Mouse (Mus musculus) lung, adult 2 months (tissue): Measurements from ENCODE around the gene Hypk. TPM values are rescaled to one million over a fixed set of nuclear protein-coding genes. Genes with fewer than 3 reads are reported as not detected.

ENCODE experiments used
- DNase-seq: peaks from one replicate; pipeline ENCODE4 v3.0.0; 2022
- H3K4me1 ChIP-seq: fragments of 200-500 bp; 2 replicates; pipeline ENCODE4 v1.6.1; 2011; ENCODE audit warnings: low read length; ENCODE audit not compliant: control insufficient read depth, insufficient read depth
- H3K4me3 ChIP-seq: fragments of 200-500 bp; replicated peaks from 2 replicates; pipeline ENCODE3; 2011; ENCODE audit warnings: low read depth, mild to moderate bottlenecking, control low read depth, low read length; ENCODE audit errors: extremely low read depth
- CTCF ChIP-seq: fragments of 200-500 bp; IDR thresholded peaks from 2 replicates; pipeline ENCODE4 v1.5.1; 2011; ENCODE audit warnings: mild to moderate bottlenecking, low read length, control low read depth; ENCODE audit not compliant: insufficient read depth
- POLR2A ChIP-seq: fragments of 200-500 bp; IDR thresholded peaks from 2 replicates; pipeline ENCODE4 v1.6.1; 2011; ENCODE audit warnings: low read depth, mild to moderate bottlenecking, control low read depth, low read length, borderline replicate concordance; ENCODE audit errors: extremely low read depth
- WGBS: fragments of 180-500 bp; shearing (Covaris S2); methylation state at CpG from one replicate; pipeline ENCODE4 v1.1.7; 2018; 5-methylcytosine and 5-hydroxymethylcytosine counted together
- polyA plus RNA-seq: library from polyadenylated mRNA; depleted of rRNA; stranded (reverse); fragments of >200 nt; gene quantifications from 2 replicates; pipeline ENCODE4 v1.2.3, GENCODE M21; 2012; rRNA removed

Gene Hypk
- polyA plus RNA-seq = 6.8 and 10.1 TPM in 2 replicates

DNA sequence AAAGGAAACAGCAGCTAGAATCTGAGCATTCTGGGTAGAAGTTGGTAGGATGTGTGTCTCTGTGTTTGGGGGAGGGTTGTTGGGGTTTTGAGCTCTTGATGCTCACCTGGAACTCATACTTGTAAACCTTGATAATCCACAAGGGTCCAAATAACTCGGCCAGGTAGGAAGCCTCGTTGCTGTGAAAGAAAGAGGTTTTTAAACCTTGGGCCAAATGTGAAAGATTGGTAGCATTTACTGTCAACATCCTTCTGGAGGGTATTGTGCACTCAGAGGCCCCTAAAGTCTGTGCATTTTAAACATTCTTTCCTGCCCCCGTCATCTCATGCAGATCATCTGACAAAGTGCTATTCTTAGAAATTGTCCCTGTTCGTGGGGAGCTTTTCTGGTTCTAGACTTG is at the start of gene Hypk:
Hypk (plus strand) TSS at position 301 of the 400 bp plus-strand sequence.
- H3K4me3 ChIP-seq = no peak within 1 kb of the TSS
- WGBS = 42% methylated on average over 4 of the region's 4 CpGs
- H3K4me1 ChIP-seq = peaks cover 3% of the 10 kb centered on the region; the same call in 1 of the 2 replicates
- TF ChIP-seq CTCF (no peak), POLR2A (no peak)
- no peak for DNase-seq

DNA sequence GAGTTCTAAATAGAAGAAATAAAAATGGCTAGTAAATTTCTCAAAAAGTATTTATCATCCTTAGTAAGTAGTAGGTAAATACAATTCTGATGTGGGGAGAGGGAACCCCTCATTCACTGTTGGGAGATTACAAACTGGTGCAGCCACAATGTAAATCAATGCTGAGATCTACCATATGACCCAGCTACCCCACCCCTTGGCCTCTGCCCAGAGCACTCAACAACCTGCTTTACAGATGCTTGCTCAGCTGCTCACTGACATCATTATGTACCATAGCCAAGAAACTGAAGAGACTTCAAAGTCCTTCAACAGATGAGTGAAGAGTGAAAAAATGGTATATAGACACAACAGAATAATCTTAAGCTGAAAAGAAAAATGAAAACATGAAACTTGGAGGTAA is 49.8 kb upstream of the Hypk start:
- no peak for TF ChIP-seq CTCF
- TF ChIP-seq POLR2A = no peak
- H3K4me1 ChIP-seq = no peaks in the 10 kb centered on the region
- no peak for DNase-seq
- no peak overlapping the region for H3K4me3 ChIP-seq

DNA sequence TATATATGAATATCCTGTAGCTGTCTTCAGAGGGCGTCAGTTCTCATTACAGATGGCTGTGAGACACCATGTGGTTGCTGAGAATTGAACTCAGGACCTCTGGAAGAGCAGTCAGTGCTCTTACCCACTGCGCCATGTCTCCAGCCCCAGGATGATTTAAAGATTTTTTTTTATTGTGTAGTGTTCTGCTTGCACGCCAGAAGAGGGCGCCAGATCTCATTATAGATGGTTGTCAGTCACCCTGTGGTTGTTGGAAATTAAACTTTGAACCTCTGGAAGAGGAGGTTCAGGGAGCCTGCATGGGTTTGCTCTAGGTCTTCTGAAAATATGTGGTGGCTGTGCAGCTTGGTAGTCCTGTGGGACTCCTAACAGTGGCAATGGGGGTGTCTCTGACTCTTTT is 44.9 kb upstream of the Hypk start:
- Histone ChIP-seq H3K4me1 (no peaks in the 10 kb centered on the region), H3K4me3 (no peak overlapping the region)
- DNase-seq = peak; percentile 49
- TF ChIP-seq POLR2A (no peak), CTCF (no peak)
- 38% methylated on average over 4 of the region's 4 CpGs for WGBS

- under 1% methylated on average over 4 of the region's 4 CpGs for WGBS
- no peak for TF ChIP-seq POLR2A
- TF ChIP-seq CTCF = no peak
- Histone ChIP-seq H3K4me1 (peaks cover 4% of the 10 kb centered on the region), H3K4me3 (peak overlapping the region; percentile 79)
- no peak for DNase-seq
Measured at GRCm38 (mm10) chr2:121412843-121413386, 40.2 kb upstream of the Hypk start.

DNA sequence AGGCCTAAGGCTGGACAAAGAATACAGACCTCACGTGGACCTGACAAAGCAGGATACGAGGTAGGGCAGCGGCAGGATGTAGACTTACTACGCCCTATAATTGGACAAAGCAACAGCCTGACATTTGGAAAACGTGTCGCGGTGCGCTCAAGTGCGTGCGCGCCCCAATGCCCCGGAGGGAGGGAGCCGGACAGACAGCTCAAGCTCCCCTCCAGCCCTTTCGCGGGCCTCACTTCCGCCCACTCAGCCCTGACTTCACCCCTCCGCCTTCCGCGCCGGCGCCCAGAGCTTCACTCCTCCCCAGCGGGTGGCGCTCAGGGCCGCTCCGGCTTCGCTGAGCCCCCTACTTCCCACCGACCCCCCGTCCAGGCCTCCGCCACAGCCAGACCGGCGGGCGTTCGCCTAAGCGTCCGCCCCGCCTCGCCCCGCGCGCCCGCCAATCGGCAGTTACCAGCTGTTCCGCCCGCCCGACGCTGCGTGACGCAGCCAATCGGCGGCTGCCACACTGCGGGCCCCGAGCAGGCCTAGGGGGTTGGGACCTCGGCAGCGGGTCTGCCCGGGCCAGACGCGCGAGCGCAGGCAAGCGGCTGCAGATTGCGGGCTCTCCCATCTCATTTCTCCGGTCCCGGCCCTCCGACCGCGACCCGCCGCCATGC is 39.6 kb upstream of the Hypk start, which contains the start of the genes Pdia3 and Catsper2:
Pdia3 (plus strand) TSS at position 389 of the 656 bp plus-strand sequence.
Catsper2 (minus strand) TSS at position 406 of the 656 bp plus-strand sequence.
- peaks cover 6% of the 10 kb centered on the region for H3K4me1 ChIP-seq
- no peak for TF ChIP-seq CTCF
- TF ChIP-seq POLR2A = peak; percentile 89
- peak within 1 kb of the TSS; percentile 93 for H3K4me3 ChIP-seq
- WGBS = under 1% methylated on average over 66 of the region's 68 CpGs
- peak; percentile 96 for DNase-seq

DNA sequence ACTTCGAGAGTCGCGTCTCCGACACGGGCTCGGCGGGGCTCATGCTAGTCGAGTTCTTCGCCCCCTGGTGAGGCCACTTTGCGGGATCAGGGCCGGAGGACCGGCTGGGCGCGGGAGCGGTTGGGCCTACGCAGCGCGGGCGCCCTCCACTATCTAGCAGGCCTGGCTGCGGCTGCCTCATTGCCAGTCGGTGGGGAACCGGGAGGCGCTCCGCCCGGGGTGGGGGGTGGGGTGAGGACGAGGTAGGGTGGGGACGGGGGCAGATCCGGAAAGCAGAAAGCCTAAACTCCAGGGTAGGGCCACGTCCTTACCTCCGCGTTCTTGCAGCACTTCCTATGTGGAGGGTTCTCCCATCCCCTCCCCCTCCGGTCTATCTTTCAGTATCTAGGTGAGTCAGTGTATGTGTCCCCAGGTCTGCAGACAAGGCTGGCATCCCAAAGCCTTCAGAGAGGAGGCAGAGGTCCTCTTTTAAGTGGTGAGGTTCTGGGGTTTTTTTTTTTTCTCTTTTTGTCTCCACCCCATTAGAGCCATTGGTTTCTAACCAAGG is 38.9 kb upstream of the Hypk start:
- Histone ChIP-seq H3K4me1 (peaks cover 8% of the 10 kb centered on the region), H3K4me3 (peak overlapping the region; percentile 93)
- DNase-seq = no peak
- 1% methylated on average over 31 of the region's 32 CpGs for WGBS
- TF ChIP-seq CTCF (no peak), POLR2A (no peak; the same call in 1 of the 2 replicates)

DNA sequence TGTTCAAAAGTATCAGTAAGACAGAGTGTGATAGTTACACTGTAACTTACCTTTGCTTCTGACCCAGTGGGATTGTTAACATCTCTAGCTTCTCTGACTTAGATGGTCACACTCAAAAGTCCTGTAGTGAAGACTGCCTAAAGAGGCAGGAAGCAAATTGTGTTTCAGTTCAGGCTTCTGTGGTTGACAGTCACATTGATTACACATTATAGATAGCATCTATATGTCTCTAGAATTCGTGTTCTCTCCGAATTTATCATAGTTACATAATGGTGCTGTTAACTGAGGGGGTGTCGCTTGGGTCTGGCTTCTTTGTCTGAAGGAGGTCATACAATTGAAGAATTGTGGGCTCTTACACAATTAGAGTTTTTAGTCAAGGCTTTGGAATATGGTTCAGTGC is 38.0 kb upstream of the Hypk start:
- no peak for DNase-seq
- no peak overlapping the region for H3K4me3 ChIP-seq
- WGBS = 21% methylated on average over 3 of the region's 3 CpGs
- H3K4me1 ChIP-seq = peaks cover 10% of the 10 kb centered on the region
- no peak for TF ChIP-seq CTCF
- no peak for TF ChIP-seq POLR2A

- DNase-seq = no peak
- Histone ChIP-seq H3K4me3 (no peak overlapping the region), H3K4me1 (peaks cover 10% of the 10 kb centered on the region)
- 57% methylated on average over 3 of the region's 3 CpGs for WGBS
- TF ChIP-seq CTCF = no peak
- no peak for TF ChIP-seq POLR2A
Measured at GRCm38 (mm10) chr2:121415591-121415990, 37.5 kb upstream of the Hypk start.

DNA sequence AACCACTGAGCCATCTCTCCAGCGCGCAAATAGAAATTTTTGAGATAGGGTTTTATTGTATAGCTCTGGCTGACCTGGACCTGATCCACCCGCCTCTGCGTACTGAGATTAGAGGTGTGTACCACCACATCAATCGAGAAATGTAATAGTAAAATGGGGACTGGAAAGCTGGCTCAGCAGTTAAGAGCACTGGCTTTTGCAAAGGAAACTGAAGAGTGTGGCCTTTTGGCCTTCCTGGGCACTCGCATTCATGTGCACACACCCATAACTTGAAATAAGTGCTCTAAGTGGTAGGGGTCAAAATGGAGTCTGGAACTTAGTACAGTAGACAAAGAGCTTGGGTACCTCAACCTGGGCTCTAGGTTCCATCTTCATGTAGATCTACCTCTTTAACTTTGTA is 36.7 kb upstream of the Hypk start:
- no peak for DNase-seq
- TF ChIP-seq POLR2A = no peak
- no peak for TF ChIP-seq CTCF
- Histone ChIP-seq H3K4me3 (no peak overlapping the region), H3K4me1 (peaks cover 10% of the 10 kb centered on the region)
- WGBS = 69% methylated on average over 6 of the region's 6 CpGs

GRCm38 (mm10) chr2:121418476-121418875 is 34.6 kb upstream of the Hypk start:
- no peak for DNase-seq
- no peak overlapping the region for H3K4me3 ChIP-seq
- 64% methylated on average over 3 of the region's 3 CpGs for WGBS
- H3K4me1 ChIP-seq = peaks cover 10% of the 10 kb centered on the region
- TF ChIP-seq CTCF (no peak), POLR2A (no peak)
